Mouse (Mus musculus) CD4-positive, CD25-positive, alpha-beta regulatory T cell, adult 4 months (primary cell): ENCODE data around the gene Dot1l. TPM values are rescaled to one million over a fixed set of nuclear protein-coding genes. Genes with fewer than 3 reads are reported as not detected.

ENCODE experiments used
- ATAC-seq: one replicate; pipeline ENCODE4 v1.8.0; 2017
- polyA plus RNA-seq, 2 experiments: library from polyadenylated mRNA; unstranded; fragments of 100-300 nt; shearing (Covaris generic); gene quantifications; one replicate each; pipeline ENCODE4 v1.2.1; 2017

The Dot1l gene
- polyA plus RNA-seq, 2 experiments from 2014 or later: 13.4 to 15.5 TPM

DNA sequence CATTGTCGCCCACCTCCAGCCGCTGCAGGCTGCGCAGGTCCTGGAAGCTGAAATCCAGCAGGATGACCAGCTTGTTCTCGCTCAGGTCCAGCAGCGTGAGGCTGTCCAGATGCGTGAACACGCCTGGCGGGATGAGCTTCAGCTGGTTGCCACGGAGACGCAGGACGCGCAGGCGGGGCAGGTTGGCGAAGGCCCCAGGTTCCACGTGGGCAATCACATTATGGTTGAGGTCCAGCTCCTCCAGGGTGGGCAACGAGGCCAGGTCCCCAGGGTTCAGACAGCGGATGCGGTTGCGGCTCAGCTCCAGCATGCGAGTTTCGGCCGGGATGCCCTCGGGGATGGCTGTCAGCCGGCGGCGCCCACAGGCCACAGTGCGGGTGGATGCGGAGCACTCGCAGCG is 80.6 kb downstream of the Dot1l start:
- no peak for ATAC-seq

DNA sequence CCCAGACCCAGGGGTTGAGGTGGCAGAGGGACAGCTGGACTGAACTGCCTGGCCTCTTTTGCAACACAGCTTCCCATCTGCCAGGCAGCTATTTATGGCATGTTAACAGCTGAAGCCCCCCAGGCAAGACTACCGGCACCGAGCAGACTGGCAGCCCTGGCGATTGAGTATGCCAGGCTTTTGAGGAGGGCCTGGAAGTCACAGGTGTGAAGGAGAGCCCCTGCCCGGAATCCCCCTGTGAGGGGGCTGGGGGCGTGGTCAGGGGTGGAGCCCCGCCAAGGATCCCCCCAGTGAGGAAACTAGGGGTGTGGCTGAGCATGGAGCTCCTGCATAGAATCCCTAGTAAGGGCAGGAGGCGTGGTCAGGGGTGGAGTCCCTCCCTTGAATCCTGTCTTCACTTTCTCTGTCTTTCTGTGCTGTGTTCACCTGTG is 82.0 kb downstream of the Dot1l start:
- ATAC-seq: no peak

DNA sequence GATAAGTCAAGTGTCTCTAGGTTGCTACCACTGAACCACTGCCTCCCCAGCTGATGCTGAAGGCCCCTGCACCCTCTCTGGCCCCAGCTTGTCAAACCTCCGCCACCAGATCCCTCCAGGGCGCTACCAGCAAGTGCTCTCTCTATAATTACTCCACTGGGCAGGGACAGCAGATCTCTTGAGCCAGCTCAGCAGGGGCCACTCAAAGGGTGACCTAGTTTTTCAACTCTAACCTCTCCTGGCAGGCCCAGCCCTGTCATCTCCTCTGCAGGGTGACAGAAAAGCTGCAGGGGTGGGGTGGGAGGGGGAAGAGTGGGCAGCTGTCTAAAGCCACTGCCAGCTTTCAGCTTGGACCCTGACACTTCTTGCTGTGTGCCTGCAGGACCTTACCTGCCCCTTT is 82.8 kb downstream of the Dot1l start:
- ATAC-seq: no peak

DNA sequence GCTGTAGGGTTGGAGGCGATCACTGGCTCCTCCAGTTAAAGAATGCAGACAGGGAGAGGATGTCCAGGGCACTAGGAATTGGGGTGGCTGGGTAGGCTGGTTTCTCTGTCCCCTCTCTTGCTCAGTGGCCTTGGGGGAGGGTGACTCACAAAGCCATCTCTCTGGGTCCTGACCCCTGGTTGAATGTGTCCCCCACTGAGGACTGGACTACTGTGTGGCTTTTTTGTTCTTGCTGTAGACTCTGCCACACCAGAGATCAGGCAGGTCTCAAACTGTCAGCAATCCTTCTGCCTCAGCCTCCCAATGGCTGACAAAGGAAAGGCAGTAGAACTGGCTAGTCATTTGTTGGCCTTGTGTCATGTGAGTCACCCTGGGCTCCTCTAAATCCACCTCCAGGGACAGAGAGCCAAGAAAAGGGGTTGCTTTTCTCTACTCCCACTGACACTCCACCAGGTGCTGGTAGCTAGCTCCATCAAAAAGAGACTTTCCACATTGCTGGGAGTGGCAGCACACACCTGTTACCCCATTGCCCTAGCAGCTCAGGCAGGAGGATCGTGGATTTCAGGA is 83.4 kb downstream of the Dot1l start:
- ATAC-seq: no peak

DNA sequence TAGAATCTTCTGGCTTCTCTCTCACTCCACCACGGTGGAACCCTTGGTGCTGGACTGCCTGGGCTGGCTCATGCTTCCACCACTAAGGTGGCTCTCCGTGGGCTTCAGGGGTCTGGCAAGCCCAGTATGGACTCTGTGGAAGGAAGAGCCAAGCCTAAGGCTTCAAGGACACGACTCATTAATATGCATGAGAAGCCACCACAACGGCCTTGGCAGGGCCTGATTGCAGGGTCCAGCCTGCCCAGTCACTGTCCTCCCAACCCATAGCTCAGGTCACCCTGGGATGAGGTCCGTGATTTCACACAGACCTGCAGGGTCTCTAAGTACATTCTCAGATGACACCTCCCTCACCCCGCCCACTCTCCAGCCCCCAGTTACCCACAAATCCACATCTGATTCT is 84.8 kb downstream of the Dot1l start:
- ATAC-seq: no peak

DNA sequence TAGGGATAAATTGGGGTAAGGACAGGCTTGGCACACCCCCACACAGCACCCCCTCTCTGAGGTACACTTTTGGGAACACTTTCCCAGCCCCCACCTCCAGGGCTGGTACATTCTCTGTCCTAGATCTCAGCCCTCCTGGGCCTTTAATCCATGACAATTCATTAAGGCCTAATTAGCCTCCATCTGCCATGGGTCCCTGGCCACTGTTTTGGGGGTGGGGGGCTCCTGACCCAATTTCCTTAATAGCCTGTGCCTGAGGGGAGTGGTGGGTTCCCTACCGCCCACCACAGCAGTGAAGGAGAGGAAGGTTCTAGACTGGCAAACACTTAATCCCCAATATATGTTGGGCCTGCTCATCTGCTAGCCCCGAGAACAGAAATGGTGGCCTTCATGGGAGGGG is 86.7 kb downstream of the Dot1l start:
- ATAC-seq: no peak

DNA sequence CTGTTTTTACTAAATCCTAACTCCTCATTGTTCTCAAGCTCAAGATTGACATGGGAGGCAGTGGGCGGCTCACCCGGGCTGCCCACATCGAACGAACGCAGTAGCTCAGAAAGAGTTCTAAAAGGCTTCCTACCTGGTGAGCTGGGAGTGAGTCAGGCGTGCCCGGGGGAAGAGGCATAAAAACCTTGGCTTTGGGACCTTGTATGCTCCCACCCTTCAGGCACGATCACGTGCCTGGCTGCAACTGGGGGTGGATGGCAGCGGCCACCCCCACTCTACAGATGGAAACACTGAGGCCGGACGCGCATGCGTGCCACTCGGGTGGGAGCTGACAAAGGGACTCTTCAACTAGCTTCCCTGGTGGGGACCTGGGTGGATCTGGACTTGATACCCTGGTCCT is 87.3 kb downstream of the Dot1l start:
- ATAC-seq: no peak

DNA sequence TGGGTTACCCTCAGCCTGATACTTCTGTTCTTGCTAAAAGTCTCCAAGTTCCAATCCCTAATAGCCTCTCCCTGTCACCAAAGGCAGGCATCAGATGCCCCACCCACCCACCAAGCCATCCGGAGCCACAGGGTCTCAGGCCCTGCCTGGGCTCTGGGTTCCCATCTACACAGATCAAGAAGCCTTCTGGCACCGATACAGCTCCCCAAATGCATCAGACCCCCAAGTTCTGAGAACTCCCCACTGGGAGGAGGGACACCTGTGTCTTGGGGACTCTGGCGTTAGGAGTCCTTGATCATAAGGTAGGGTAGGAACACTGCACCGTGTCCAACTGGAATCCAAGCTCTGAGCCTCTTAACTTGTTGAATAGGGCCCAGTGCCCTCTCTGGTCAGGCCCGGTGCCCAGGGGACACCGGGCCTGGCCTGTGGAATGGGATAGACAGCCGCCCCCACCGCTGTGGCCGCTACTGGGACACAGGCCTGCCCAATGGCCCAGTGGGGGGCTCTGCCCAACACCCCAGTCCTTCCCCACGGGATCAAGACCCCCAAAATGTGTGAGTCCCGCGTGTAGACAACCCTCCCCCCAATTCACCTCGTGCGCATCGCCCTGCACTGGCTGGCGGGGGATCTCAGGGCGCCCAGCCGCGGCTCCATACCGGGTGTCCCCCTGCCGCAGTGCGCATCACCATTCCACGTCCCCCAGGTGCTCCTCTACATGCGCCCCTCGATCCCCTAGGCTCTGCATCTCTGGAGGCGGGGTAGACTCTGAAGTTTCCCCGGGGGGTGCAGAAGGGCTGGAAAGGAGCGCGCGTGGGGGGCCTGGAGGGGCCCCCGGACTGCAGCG is 88.3 kb downstream of the Dot1l start:
- no peak for ATAC-seq

DNA sequence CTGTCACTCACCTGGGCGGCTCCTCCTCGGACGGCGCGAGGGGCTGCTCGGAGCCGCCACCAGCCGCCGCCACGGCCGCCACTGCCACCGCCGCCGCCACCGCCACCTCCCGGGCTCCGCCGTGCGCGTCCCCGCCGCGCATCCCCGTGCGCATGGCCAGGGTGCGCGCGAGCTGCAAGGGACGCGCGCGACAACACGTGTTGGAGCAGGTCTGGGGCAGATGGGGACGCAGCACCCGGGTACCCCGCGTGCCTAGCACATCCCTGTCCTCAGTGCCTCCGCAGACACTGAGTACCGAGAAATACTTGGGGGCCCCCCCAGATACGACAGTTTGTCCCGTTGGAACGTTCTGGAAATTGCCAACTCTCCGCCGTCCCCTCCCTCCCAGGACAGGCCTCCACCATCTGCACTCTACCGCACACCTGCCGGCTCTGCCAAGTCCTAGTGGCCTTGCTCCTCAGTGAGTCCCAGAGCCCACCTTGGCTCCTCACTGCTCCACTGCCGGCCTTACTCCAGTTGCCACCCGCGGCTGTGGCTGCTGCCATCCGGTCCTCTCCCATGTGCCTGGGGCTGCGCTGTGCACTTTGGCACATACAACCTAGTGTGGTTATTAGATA is 89.0 kb downstream of the Dot1l start, which contains the start of gene Lingo3:
Gene Lingo3 (minus strand): TSS at position 109 of the 617 bp plus-strand sequence.
- no peak for ATAC-seq

Other genes starting within 250 kb of the Dot1l start
- gene Atp8b3, start 216.1 kb upstream of the Dot1l start, polyA plus RNA-seq: not detected
- gene Rexo1, start 193.6 kb upstream of the Dot1l start, polyA plus RNA-seq: 10 to 100 TPM; 13.6 to 16.4 TPM
- gene Klf16, start 177.9 kb upstream of the Dot1l start, polyA plus RNA-seq: 1 to 10 TPM; 7.2 to 10.0 TPM
- gene Abhd17a, start 164.9 kb upstream of the Dot1l start, polyA plus RNA-seq: 1 to 10 TPM; 2.3 to 9.7 TPM
- 100 to 1,000 TPM in 1 of 2 experiments, 10 to 100 TPM in 1; 98.1 to 145 TPM for gene Scamp4, start 152.3 kb upstream of the Dot1l start, polyA plus RNA-seq
- 1 to 10 TPM; 1.7 to 3.6 TPM for gene Adat3, start 152.3 kb upstream of the Dot1l start, polyA plus RNA-seq
- 10 to 100 TPM; 11.1 to 13.6 TPM for gene Gm49322, start 149.2 kb upstream of the Dot1l start, polyA plus RNA-seq
- 10 to 100 TPM in 1 of 2 experiments, 1 to 10 TPM in 1; 6.9 to 12.8 TPM for gene Csnk1g2, start 132.4 kb upstream of the Dot1l start, polyA plus RNA-seq
- gene Btbd2, start 98.1 kb upstream of the Dot1l start, polyA plus RNA-seq: 1 to 10 TPM; 7.2 to 7.3 TPM
- gene Mknk2, start 77.1 kb upstream of the Dot1l start, polyA plus RNA-seq: 10 to 100 TPM; 37.3 to 51.7 TPM
- 100 to 1,000 TPM; 265 to 359 TPM for gene Mob3a, start 53.2 kb upstream of the Dot1l start, polyA plus RNA-seq
- gene Izumo4, start 53.0 kb upstream of the Dot1l start, polyA plus RNA-seq: 100 to 1,000 TPM in 1 of 2 experiments, 10 to 100 TPM in 1; 89.2 to 116 TPM
- gene Ap3d1, start 12.9 kb upstream of the Dot1l start, polyA plus RNA-seq: 10 to 100 TPM; 26.7 to 29.1 TPM
- 10 to 100 TPM; 12.3 to 13.2 TPM for gene Sf3a2, start 43.0 kb downstream of the Dot1l start, polyA plus RNA-seq
- gene Plekhj1, start 43.4 kb downstream of the Dot1l start, polyA plus RNA-seq: 100 to 1,000 TPM; 106 to 120 TPM
- gene Amh, start 50.0 kb downstream of the Dot1l start, polyA plus RNA-seq: not detected
- gene Jsrp1, start 58.3 kb downstream of the Dot1l start, polyA plus RNA-seq: not detected
- 1,000 to 10,000 TPM; 1,727 to 2,219 TPM for gene Oaz1, start 71.5 kb downstream of the Dot1l start, polyA plus RNA-seq
- gene Lingo3, start 88.8 kb downstream of the Dot1l start, polyA plus RNA-seq: not detected
- gene Lsm7, start 100.0 kb downstream of the Dot1l start, polyA plus RNA-seq: 100 to 1,000 TPM; 198 to 233 TPM
- gene Sppl2b, start 100.1 kb downstream of the Dot1l start, polyA plus RNA-seq: 10 to 100 TPM; 12.2 to 22.2 TPM
- gene Tmprss9, start 116.6 kb downstream of the Dot1l start, polyA plus RNA-seq: not detected
- gene Timm13, start 145.8 kb downstream of the Dot1l start, polyA plus RNA-seq: 100 to 1,000 TPM; 212 to 257 TPM
- 1 to 10 TPM; 3.3 to 4.7 TPM for gene Lmnb2, start 163.0 kb downstream of the Dot1l start, polyA plus RNA-seq
- 10 to 100 TPM; 25.3 to 38.9 TPM for gene Gadd45b, start 174.9 kb downstream of the Dot1l start, polyA plus RNA-seq